Mouse (Mus musculus): Measurements from ENCODE around the gene Cfap44.
"Not testable (repeated sequence)": the region's sequence is repeated elsewhere in the genome, so short reads cannot be mapped to it uniquely, and the experiment has no call there.

The Cfap44 gene

GRCm38 (mm10) chr16:44428456-44428855 is 33.9 kb downstream of the Cfap44 start:
- DNase-seq (ENCODE audit: low spot score in 2 of 2): no peak

- no peak for DNase-seq (ENCODE audit: low spot score in 2 of 2)
Measured at GRCm38 (mm10) chr16:44430021-44430420, 35.4 kb downstream of the Cfap44 start.

- DNase-seq (ENCODE audit: low spot score in 2 of 2): no peak
Measured at GRCm38 (mm10) chr16:44434931-44435330, 40.3 kb downstream of the Cfap44 start.

GRCm38 (mm10) chr16:44435481-44435880 is 40.9 kb downstream of the Cfap44 start:
- DNase-seq (ENCODE audit: low spot score in 2 of 2): no peak

- DNase-seq (ENCODE audit: low spot score in 2 of 2): not testable (repeated sequence)
Measured at GRCm38 (mm10) chr16:44441913-44442312, 47.3 kb downstream of the Cfap44 start.

GRCm38 (mm10) chr16:44457858-44458257 is 63.3 kb downstream of the Cfap44 start:
- no peak for DNase-seq (ENCODE audit: low spot score in 2 of 2)

- no peak for DNase-seq (ENCODE audit: low spot score in 2 of 2)
Measured at GRCm38 (mm10) chr16:44458826-44459225, 64.2 kb downstream of the Cfap44 start.

- DNase-seq (ENCODE audit: low spot score in 2 of 2): no peak
Measured at GRCm38 (mm10) chr16:44460922-44461321, 66.3 kb downstream of the Cfap44 start.

GRCm38 (mm10) chr16:44475281-44475680 is 80.7 kb downstream of the Cfap44 start:
- no peak for DNase-seq (ENCODE audit: low spot score in 2 of 2)

- no peak for DNase-seq (ENCODE audit: low spot score in 2 of 2)
Measured at GRCm38 (mm10) chr16:44475682-44476375, 81.2 kb downstream of the Cfap44 start.

GRCm38 (mm10) chr16:44478767-44479166 is 84.2 kb downstream of the Cfap44 start:
- no peak for DNase-seq (ENCODE audit: low spot score in 2 of 2)

GRCm38 (mm10) chr16:44479852-44480251 is 85.3 kb downstream of the Cfap44 start:
- DNase-seq (ENCODE audit: low spot score in 2 of 2): no peak

GRCm38 (mm10) chr16:44480616-44481015 is 86.0 kb downstream of the Cfap44 start:
- no peak for DNase-seq (ENCODE audit: low spot score in 2 of 2)

- no peak for DNase-seq (ENCODE audit: low spot score in 2 of 2)
Measured at GRCm38 (mm10) chr16:44481599-44482593, 87.3 kb downstream of the Cfap44 start.

- DNase-seq (ENCODE audit: low spot score in 2 of 2): peak; percentile 43 to 90
Measured at GRCm38 (mm10) chr16:44484079-44484478, 89.5 kb downstream of the Cfap44 start.

- no peak for DNase-seq (ENCODE audit: low spot score in 2 of 2)
Measured at GRCm38 (mm10) chr16:44484831-44485230, 90.2 kb downstream of the Cfap44 start.

GRCm38 (mm10) chr16:44485691-44486090 is 91.1 kb downstream of the Cfap44 start:
- DNase-seq (ENCODE audit: low spot score in 2 of 2): no peak

GRCm38 (mm10) chr16:44486612-44487011 is 92.0 kb downstream of the Cfap44 start:
- DNase-seq (ENCODE audit: low spot score in 2 of 2): no peak

- no peak for DNase-seq (ENCODE audit: low spot score in 2 of 2)
Measured at GRCm38 (mm10) chr16:44487194-44487593, 92.6 kb downstream of the Cfap44 start.

GRCm38 (mm10) chr16:44491051-44491450 is 96.5 kb downstream of the Cfap44 start:
- no peak for DNase-seq (ENCODE audit: low spot score in 2 of 2)

- DNase-seq (ENCODE audit: low spot score in 2 of 2): no peak
Measured at GRCm38 (mm10) chr16:44492151-44492550, 97.6 kb downstream of the Cfap44 start.

- DNase-seq (ENCODE audit: low spot score in 2 of 2): no peak
Measured at GRCm38 (mm10) chr16:44492706-44493105, 98.1 kb downstream of the Cfap44 start.

GRCm38 (mm10) chr16:44493868-44494267 is 99.3 kb downstream of the Cfap44 start:
- no peak for DNase-seq (ENCODE audit: low spot score in 2 of 2)

Data from left cerebral cortex, adult 9 months (tissue).